Mouse (Mus musculus): ENCODE measurements around the gene Dctn3.
"Not testable (repeated sequence)": the region's sequence is repeated elsewhere in the genome, so short reads cannot be mapped to it uniquely, and the experiment has no call there.

Gene Dctn3

GRCm38 (mm10) chr4:41737602-41738255 lies 14.8 kb upstream of the Dctn3 start:
- peak; percentile 66 for DNase-seq

- no peak for DNase-seq
Measured at GRCm38 (mm10) chr4:41731052-41731765, 8.2 kb upstream of the Dctn3 start, which contains the start of gene Arid3c. Arid3c (minus strand) TSS chr4:41731142.

GRCm38 (mm10) chr4:41726826-41727621 lies 4.1 kb upstream of the Dctn3 start:
- DNase-seq, result no peak

- DNase-seq, result no peak
Measured at GRCm38 (mm10) chr4:41716834-41717233, 6.1 kb downstream of the Dctn3 start.

GRCm38 (mm10) chr4:41715596-41715995 lies 7.4 kb downstream of the Dctn3 start:
- peak; percentile 59 for DNase-seq

- DNase-seq, result peak; percentile 60
Measured at GRCm38 (mm10) chr4:41715082-41715481, 7.9 kb downstream of the Dctn3 start.

GRCm38 (mm10) chr4:41714276-41714675 lies 8.7 kb downstream of the Dctn3 start:
- peak; percentile 78 for DNase-seq

- DNase-seq, result peak; percentile 89
Measured at GRCm38 (mm10) chr4:41713197-41714067, 9.5 kb downstream of the Dctn3 start, which contains the start of gene Rpp25l. Rpp25l (minus strand) TSS chr4:41713534.

GRCm38 (mm10) chr4:41712421-41713196 lies 10.4 kb downstream of the Dctn3 start:
- peak; percentile 63 for DNase-seq

- DNase-seq, result peak; percentile 77
Measured at GRCm38 (mm10) chr4:41711705-41712375, 11.1 kb downstream of the Dctn3 start.

- no peak for DNase-seq
Measured at GRCm38 (mm10) chr4:41710229-41710628, 12.7 kb downstream of the Dctn3 start.

GRCm38 (mm10) chr4:41708192-41708745 lies 14.7 kb downstream of the Dctn3 start:
- DNase-seq, result no peak

GRCm38 (mm10) chr4:41707011-41707535 lies 15.9 kb downstream of the Dctn3 start:
- DNase-seq, result peak; percentile 81

- peak; percentile 59 for DNase-seq
Measured at GRCm38 (mm10) chr4:41705922-41706754, 16.8 kb downstream of the Dctn3 start.

- no peak for DNase-seq
Measured at GRCm38 (mm10) chr4:41704651-41705050, 18.3 kb downstream of the Dctn3 start.

GRCm38 (mm10) chr4:41702226-41702625 lies 20.7 kb downstream of the Dctn3 start:
- not testable (repeated sequence) for DNase-seq

- peak; percentile 24 for DNase-seq
Measured at GRCm38 (mm10) chr4:41700224-41700623, 22.7 kb downstream of the Dctn3 start.

- peak; percentile 49 for DNase-seq
Measured at GRCm38 (mm10) chr4:41699783-41700182, 23.2 kb downstream of the Dctn3 start, which contains the start of gene Il11ra1. Il11ra1 (plus strand) TSS chr4:41699989.

GRCm38 (mm10) chr4:41698421-41699016 lies 24.5 kb downstream of the Dctn3 start:
- DNase-seq, result peak; percentile 81
